Mouse (Mus musculus) monocyte, adult 5-6 weeks (primary cell): ENCODE measurements around the gene Mcrs1. TPM values are rescaled to one million over a fixed set of nuclear protein-coding genes. Genes with fewer than 3 reads are reported as not detected.

Experiments
- ATAC-seq: fragments of 153-309, 156-312 bp; replicated peaks from 2 replicates; pipeline ENCODE4 v1.8.0; 2017; ENCODE audit warnings: mild to moderate bottlenecking; ENCODE audit not compliant: low TSS enrichment, insufficient number of reproducible peaks, severe bottlenecking, poor library complexity, low FRiP score
- total RNA-seq: library from RNA; stranded (forward); fragments of 200-1000, 200-491, 200-594 nt; gene quantifications from 3 replicates; pipeline ENCODE4 v1.2.3, GENCODE M21; 2017

Gene Mcrs1
- total RNA-seq, 1 experiment from 2014 or later, result 47.0 TPM

GRCm38 (mm10) chr15:99222794-99223584 is 28.8 kb downstream of the Mcrs1 start:
- ATAC-seq, result no peak

- ATAC-seq, result no peak
These were observed 30.3 kb downstream of the Mcrs1 start for GRCm38 (mm10) chr15:99221315-99221952.

- no peak for ATAC-seq
These were observed 34.1 kb downstream of the Mcrs1 start for GRCm38 (mm10) chr15:99217630-99218029.

- no peak for ATAC-seq
These were observed 35.9 kb downstream of the Mcrs1 start for GRCm38 (mm10) chr15:99215741-99216463.

GRCm38 (mm10) chr15:99214941-99215340 is 36.8 kb downstream of the Mcrs1 start:
- ATAC-seq, result no peak

GRCm38 (mm10) chr15:99213183-99213582 is 38.6 kb downstream of the Mcrs1 start:
- no peak for ATAC-seq

GRCm38 (mm10) chr15:99205959-99206358 is 45.8 kb downstream of the Mcrs1 start:
- ATAC-seq, result no peak

- ATAC-seq, result no peak
These were observed 53.0 kb downstream of the Mcrs1 start for GRCm38 (mm10) chr15:99198761-99199160.

GRCm38 (mm10) chr15:99195043-99195442 is 56.7 kb downstream of the Mcrs1 start:
- ATAC-seq, result no peak

GRCm38 (mm10) chr15:99194358-99194757 is 57.4 kb downstream of the Mcrs1 start:
- ATAC-seq, result no peak

Other genes with a start within 250 kb of the Mcrs1 start
- 104 to 150 TPM (median 116 TPM) in 3 replicates for gene Tuba1c, start 222.1 kb downstream of the Mcrs1 start, total RNA-seq
- gene Prph, start 196.8 kb downstream of the Mcrs1 start, total RNA-seq, result 1.1 TPM in 1 of 3 replicates, not detected in the others
- 2.3 to 3.6 TPM in 2 of 3 replicates, not detected in the other for gene Troap, start 177.4 kb downstream of the Mcrs1 start, total RNA-seq
- not detected in 3 replicates for gene C1ql4, start 164.1 kb downstream of the Mcrs1 start, total RNA-seq
- gene Dnajc22, start 158.8 kb downstream of the Mcrs1 start, total RNA-seq, result not detected in 3 replicates
- gene Spats2, start 126.0 kb downstream of the Mcrs1 start, total RNA-seq, result not detected in 3 replicates
- not detected in 3 replicates for gene Kcnh3, start 27.1 kb downstream of the Mcrs1 start, total RNA-seq
- gene Prpf40b, start 43.1 kb upstream of the Mcrs1 start, total RNA-seq, result 0.57 to 7.6 TPM (median 1.7 TPM) in 3 replicates
- gene Fam186b, start 43.9 kb upstream of the Mcrs1 start, total RNA-seq, result not detected in 3 replicates
- gene Fmnl3, start 118.5 kb upstream of the Mcrs1 start, total RNA-seq, result 29.5 to 41.3 TPM (median 31.6 TPM) in 3 replicates
- gene Tmbim6, start 140.9 kb upstream of the Mcrs1 start, total RNA-seq, result 340 to 400 TPM (median 366 TPM) in 3 replicates
- gene Nckap5l, start 205.8 kb upstream of the Mcrs1 start, total RNA-seq, result 1.2 to 3.4 TPM (median 1.2 TPM) in 3 replicates
- gene Bcdin3d, start 222.8 kb upstream of the Mcrs1 start, total RNA-seq, result 6.8 to 12.5 TPM (median 7.3 TPM) in 3 replicates